10 mouse cellular contexts compared by ENCODE assay signal in the genomic region with DNA sequence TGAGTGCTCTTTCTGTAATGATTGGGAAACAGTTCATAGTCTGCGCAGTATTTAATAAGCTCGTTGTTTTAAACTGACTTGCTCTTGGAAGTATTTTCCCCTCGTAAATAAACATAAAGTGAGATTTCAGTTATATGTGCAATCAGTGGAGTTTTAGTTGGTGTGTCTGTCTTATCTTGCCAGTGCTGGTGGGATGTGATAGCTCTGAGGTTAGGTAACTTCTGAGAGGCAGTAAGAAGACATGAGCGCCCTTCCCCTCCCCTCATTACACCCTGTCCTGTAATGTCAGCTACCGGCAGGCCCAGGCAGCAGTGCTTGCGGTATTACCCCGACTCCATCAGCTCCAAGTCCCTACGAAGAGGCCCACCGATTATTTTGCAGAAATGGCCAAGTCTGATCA. TPM values are rescaled to one million over a fixed set of nuclear protein-coding genes. Genes with fewer than 3 reads are reported as not detected.
DNase-seq lines count a peak whose midpoint lies in the region; ATAC-seq and TF ChIP-seq lines count a peak whose summit lies in the region.
"Had no signal": no experiment of that assay in that cellular context is flagged by ENCODE, and none has a peak within 500 bp of the region (broad histone marks: within the 10 kb centered on the region; RNA-seq: fewer than 3 reads in every experiment).

No protein-coding gene starts in this region.

- H3K9ac ChIP-seq in neural tube, embryonic 11.5 days (ENCODE audit: low read length): no peak overlapping the region
- peak overlapping the region; percentile 71; the same call in 1 of the 2 replicates for H3K9ac ChIP-seq in forebrain, embryonic 14.5 days (ENCODE audit: low read length)
- peak overlapping the region; percentile 81 for H3K9ac ChIP-seq in liver, embryonic 11.5 days (ENCODE audit: low read depth, low read length)
- H3K9ac ChIP-seq in stomach, embryonic 16.5 days (ENCODE audit: low read length): peak overlapping the region; percentile 79

- TF ChIP-seq POLR2A in thymus, adult 2 months (IDR thresholded peaks at IDR 0.05; ENCODE audit: control insufficient read depth, extremely low read depth, insufficient read depth, low read length, poor library complexity): no peak

- no peaks in the 10 kb centered on the region for H3K27me3 ChIP-seq in neural tube, embryonic 11.5 days (ENCODE audit: control insufficient read depth, insufficient read depth, low read length)
- H3K27me3 ChIP-seq in forebrain, embryonic 14.5 days (replicated peaks; ENCODE audit: control insufficient read depth, insufficient read depth, low read length): no peaks in the 10 kb centered on the region
- H3K27me3 ChIP-seq in liver, embryonic 11.5 days (replicated peaks; ENCODE audit: control insufficient read depth, insufficient read depth, low read length): no peaks in the 10 kb centered on the region
- H3K27me3 ChIP-seq in stomach, embryonic 16.5 days (ENCODE audit: control insufficient read depth, insufficient read depth, low read length): no peaks in the 10 kb centered on the region
- no peaks in the 10 kb centered on the region for H3K27me3 ChIP-seq in thymus, adult 2 months (ENCODE audit: control insufficient read depth, insufficient read depth, low read length)

- no peak for TF ChIP-seq CTCF in thymus, adult 2 months (IDR thresholded peaks at IDR 0.05; ENCODE audit: borderline replicate concordance, control insufficient read depth, extremely low read depth, insufficient read depth, low read length, poor library complexity)

- H3K9me3 ChIP-seq in neural tube, embryonic 11.5 days (ENCODE audit: control insufficient read depth, low read length): no peaks in the 10 kb centered on the region
- H3K9me3 ChIP-seq in forebrain, embryonic 14.5 days (replicated peaks; ENCODE audit: control insufficient read depth, low read length): peaks cover 5% of the 10 kb centered on the region; the same call in 1 of the 2 replicates
- no peaks in the 10 kb centered on the region for H3K9me3 ChIP-seq in liver, embryonic 11.5 days (ENCODE audit: control insufficient read depth, low read length)
- 0 out of 2 replicates have a peak, but pooled peaks cover 3% of the 10 kb centered on the region for H3K9me3 ChIP-seq in stomach, embryonic 16.5 days (replicated peaks; ENCODE audit: control insufficient read depth, low read length)

- ATAC-seq in neural tube, embryonic 11.5 days (ENCODE audit: insufficient read depth, low FRiP score, low TSS enrichment): no peak
- no peak for ATAC-seq in forebrain, embryonic 14.5 days
- peak; percentile 59; the same call in 1 of the 2 replicates for ATAC-seq in liver, embryonic 11.5 days (replicated peaks; ENCODE audit: low FRiP score)
- ATAC-seq in stomach, embryonic 16.5 days (ENCODE audit: insufficient read depth, low FRiP score): no peak

- H3K4me1 ChIP-seq in neural tube, embryonic 11.5 days (ENCODE audit: control insufficient read depth, insufficient read depth, low read length): peaks cover 9% of the 10 kb centered on the region
- peaks cover 7% of the 10 kb centered on the region for H3K4me1 ChIP-seq in forebrain, embryonic 14.5 days (ENCODE audit: control insufficient read depth, insufficient read depth, low read length)
- peaks cover 9% of the 10 kb centered on the region; the same call in 1 of the 2 replicates for H3K4me1 ChIP-seq in liver, embryonic 11.5 days (replicated peaks; ENCODE audit: control insufficient read depth, insufficient read depth, low read length)
- 0 out of 2 replicates have a peak, but pooled peaks cover 6% of the 10 kb centered on the region for H3K4me1 ChIP-seq in stomach, embryonic 16.5 days (ENCODE audit: control insufficient read depth, insufficient read depth, low read length)
- peaks cover 8% of the 10 kb centered on the region for H3K4me1 ChIP-seq in thymus, adult 2 months (replicated peaks; ENCODE audit: control insufficient read depth, insufficient read depth, low read length)

- H3K27ac ChIP-seq in neural tube, embryonic 11.5 days (ENCODE audit: low read depth, low read length): no peak overlapping the region
- no peak overlapping the region for H3K27ac ChIP-seq in forebrain, embryonic 14.5 days (ENCODE audit: low read depth, low read length)
- H3K27ac ChIP-seq in liver, embryonic 11.5 days (ENCODE audit: low read depth, low read length): no peak overlapping the region
- no peak overlapping the region for H3K27ac ChIP-seq in stomach, embryonic 16.5 days (ENCODE audit: low read length)
- no peak overlapping the region for H3K27ac ChIP-seq in thymus, adult 2 months (ENCODE audit: control insufficient read depth, insufficient read depth, low read length)

- WGBS in neural tube, embryonic 11.5 days: 88% methylated on average over 9 of the region's 9 CpGs
- WGBS in forebrain, embryonic 14.5 days: 92% methylated on average over 9 of the region's 9 CpGs
- 58% methylated on average over 9 of the region's 9 CpGs for WGBS in liver, embryonic 11.5 days
- 81% methylated on average over 9 of the region's 9 CpGs for WGBS in stomach, embryonic 16.5 days
- 89% methylated on average over 9 of the region's 9 CpGs for WGBS in thymus, adult 2 months

- no peak for DNase-seq in neural tube, embryonic 11.5 days (ENCODE audit: low spot score)
- DNase-seq in neural tube, embryonic 10.5 days (ENCODE audit: extremely low spot score, low spot score): no peak
- no peak for DNase-seq in forebrain, embryonic 14.5 days (ENCODE audit: low spot score)
- no peak for DNase-seq in liver, embryonic 11.5 days (ENCODE audit: low spot score)
- no peak for DNase-seq in layer of hippocampus, postnatal 25 days (ENCODE audit: extremely low spot score in 1 of 2, low spot score in 1 of 2)
- DNase-seq in T-cell, adult 2 months (ENCODE audit: low spot score): no peak
- no peak for DNase-seq in thymus, adult 2 months
- DNase-seq: adrenal gland, postnatal 36 days had no signal

- H3K4me2 ChIP-seq in neural tube, embryonic 11.5 days (ENCODE audit: low read depth): peak overlapping the region; percentile 93
- H3K4me2 ChIP-seq in forebrain, embryonic 14.5 days (ENCODE audit: low read length): peak overlapping the region; percentile 96
- peak overlapping the region; percentile 96 for H3K4me2 ChIP-seq in liver, embryonic 11.5 days
- H3K4me2 ChIP-seq in stomach, embryonic 16.5 days (ENCODE audit: low read depth, low read length): peak overlapping the region; percentile 85

- H3K36me3 ChIP-seq in neural tube, embryonic 11.5 days (ENCODE audit: control insufficient read depth, insufficient read depth, low read length): peaks cover 5% of the 10 kb centered on the region; the same call in 1 of the 2 replicates
- peaks cover 41% of the 10 kb centered on the region for H3K36me3 ChIP-seq in forebrain, embryonic 14.5 days (ENCODE audit: control insufficient read depth, insufficient read depth, low read length)
- peaks cover 36% of the 10 kb centered on the region for H3K36me3 ChIP-seq in liver, embryonic 11.5 days (ENCODE audit: control insufficient read depth, insufficient read depth, low read length)
- H3K36me3 ChIP-seq in stomach, embryonic 16.5 days (ENCODE audit: control insufficient read depth, insufficient read depth, low read length): peaks cover 13% of the 10 kb centered on the region
- H3K36me3 ChIP-seq in thymus, adult 2 months (ENCODE audit: control insufficient read depth, insufficient read depth, low read length): peaks cover 22% of the 10 kb centered on the region

- H3K4me3 ChIP-seq in neural tube, embryonic 11.5 days (ENCODE audit: low read depth, low read length): peak overlapping the region; percentile 78
- H3K4me3 ChIP-seq in forebrain, embryonic 14.5 days (ENCODE audit: low read depth, low read length): peak overlapping the region; percentile 77
- peak overlapping the region; percentile 91 for H3K4me3 ChIP-seq in liver, embryonic 11.5 days (ENCODE audit: low read depth, low read length)
- peak overlapping the region; percentile 70 for H3K4me3 ChIP-seq in stomach, embryonic 16.5 days (replicated peaks; ENCODE audit: low read length)
- H3K4me3 ChIP-seq in thymus, adult 2 months (ENCODE audit: control insufficient read depth, insufficient read depth, low read length): no peak overlapping the region

RNA-seq across cellular contexts. Expression of gene Ebna1bp2, which starts 1.2 kb away (rescaled TPM):
- polyA plus RNA-seq in neural tube, embryonic 11.5 days (2014; fragmentation: Nextera tagmentation; extraction: Ambion mirVana): 165 and 170 TPM in 2 replicates
- 167 and 176 TPM in 2 replicates for polyA plus RNA-seq in forebrain, embryonic 14.5 days (2014; fragmentation: Nextera tagmentation; extraction: Ambion mirVana)
- polyA plus RNA-seq in liver, embryonic 11.5 days (2014; fragmentation: Nextera tagmentation; extraction: Ambion mirVana): 239 and 247 TPM in 2 replicates
- 117 and 120 TPM in 2 replicates for polyA plus RNA-seq in stomach, embryonic 16.5 days (2015; fragmentation: Nextera tagmentation; extraction: Ambion mirVana)
- 10 to 100 TPM; 56.0 to 65.6 TPM for total RNA-seq in layer of hippocampus, postnatal 25 days (2021)
- polyA plus RNA-seq in thymus, adult 2 months (2012; rRNA removed): 29.7 and 32.1 TPM in 2 replicates

RNA-seq across cellular contexts. Expression of gene Cfap57, which starts 1.2 kb away (rescaled TPM):
- polyA plus RNA-seq in neural tube, embryonic 11.5 days (2014; fragmentation: Nextera tagmentation; extraction: Ambion mirVana): 0.47 and 0.48 TPM in 2 replicates
- polyA plus RNA-seq in forebrain, embryonic 14.5 days (2014; fragmentation: Nextera tagmentation; extraction: Ambion mirVana): 0.81 and 0.91 TPM in 2 replicates
- 0.82 and 0.86 TPM in 2 replicates for polyA plus RNA-seq in liver, embryonic 11.5 days (2014; fragmentation: Nextera tagmentation; extraction: Ambion mirVana)
- 0.25 TPM in 2 replicates for polyA plus RNA-seq in stomach, embryonic 16.5 days (2015; fragmentation: Nextera tagmentation; extraction: Ambion mirVana)
- total RNA-seq in layer of hippocampus, postnatal 25 days (2021): under 1 TPM; 0.47 to 0.71 TPM
- polyA plus RNA-seq in thymus, adult 2 months (2012; rRNA removed): 0.05 TPM in 2 replicates
- total RNA-seq: adrenal gland, postnatal 36 days had no signal

RNA-seq across cellular contexts. Expression of gene Olfr62, which starts 37.0 kb away (rescaled TPM):
- not detected in 2 replicates for polyA plus RNA-seq in neural tube, embryonic 11.5 days (2014; fragmentation: Nextera tagmentation; extraction: Ambion mirVana)
- polyA plus RNA-seq in forebrain, embryonic 14.5 days (2014; fragmentation: Nextera tagmentation; extraction: Ambion mirVana): not detected in 2 replicates
- polyA plus RNA-seq in liver, embryonic 11.5 days (2014; fragmentation: Nextera tagmentation; extraction: Ambion mirVana): not detected in 2 replicates
- polyA plus RNA-seq in stomach, embryonic 16.5 days (2015; fragmentation: Nextera tagmentation; extraction: Ambion mirVana): not detected in 2 replicates
- total RNA-seq in layer of hippocampus, postnatal 25 days (2021): not detected
- not detected in 2 replicates for polyA plus RNA-seq in thymus, adult 2 months (2012; rRNA removed)
- total RNA-seq: adrenal gland, postnatal 36 days; hematopoietic stem cell, adult 5-6 weeks had no signal
